Mouse (Mus musculus) right cerebral cortex, adult 2 months (tissue): ENCODE data around the gene Igsf3.

Experiments used
- DNase-seq, 2 experiments: peaks; one replicate each; pipeline ENCODE4 v3.0.0; 2021 to 2022; ENCODE audit warnings: low spot score in 2 of 2

Igsf3 gene

GRCm38 (mm10) chr3:101376538-101377247 is at the start of gene Igsf3:
Gene Igsf3 (plus strand): TSS chr3:101377083.
- DNase-seq, result peak; percentile 39 to 55

- DNase-seq, result no peak
These were observed 49.6 kb upstream of the Igsf3 start for GRCm38 (mm10) chr3:101327248-101327647.

GRCm38 (mm10) chr3:101328617-101329016 is 48.3 kb upstream of the Igsf3 start:
- DNase-seq, result no peak

GRCm38 (mm10) chr3:101343199-101343924 is 33.5 kb upstream of the Igsf3 start:
- peak in 1 of 2 experiments; percentile 15 for DNase-seq

- DNase-seq, result peak in 1 of 2 experiments; percentile 10
These were observed 32.6 kb upstream of the Igsf3 start for GRCm38 (mm10) chr3:101344246-101344645.

GRCm38 (mm10) chr3:101345299-101345698 is 31.6 kb upstream of the Igsf3 start:
- DNase-seq, result no peak

- DNase-seq, result no peak
These were observed 30.1 kb upstream of the Igsf3 start for GRCm38 (mm10) chr3:101346806-101347205.

- no peak for DNase-seq
These were observed 28.3 kb upstream of the Igsf3 start for GRCm38 (mm10) chr3:101348501-101349161.

GRCm38 (mm10) chr3:101349542-101350307 is 27.2 kb upstream of the Igsf3 start:
- DNase-seq, result peak; percentile 29 to 37

GRCm38 (mm10) chr3:101350406-101350805 is 26.5 kb upstream of the Igsf3 start:
- DNase-seq, result no peak

- no peak for DNase-seq
These were observed 22.4 kb upstream of the Igsf3 start for GRCm38 (mm10) chr3:101354490-101354889.

- no peak for DNase-seq
These were observed 21.2 kb upstream of the Igsf3 start for GRCm38 (mm10) chr3:101355702-101356101.

- DNase-seq, result no peak
These were observed 20.0 kb upstream of the Igsf3 start for GRCm38 (mm10) chr3:101356583-101357553.

- peak; percentile 50 to 55 for DNase-seq
These were observed 16.1 kb upstream of the Igsf3 start for GRCm38 (mm10) chr3:101360832-101361231.

GRCm38 (mm10) chr3:101362391-101362790 is 14.5 kb upstream of the Igsf3 start:
- DNase-seq, result no peak

- DNase-seq, result no peak
These were observed 13.3 kb upstream of the Igsf3 start for GRCm38 (mm10) chr3:101363574-101363973.

- DNase-seq, result no peak
These were observed 11.7 kb upstream of the Igsf3 start for GRCm38 (mm10) chr3:101365081-101365612.

GRCm38 (mm10) chr3:101365911-101366310 is 11.0 kb upstream of the Igsf3 start:
- no peak for DNase-seq

GRCm38 (mm10) chr3:101367372-101367771 is 9.5 kb upstream of the Igsf3 start:
- DNase-seq, result no peak

GRCm38 (mm10) chr3:101369301-101369881 is 7.5 kb upstream of the Igsf3 start:
- no peak for DNase-seq
